Mouse (Mus musculus) stomach, postnatal 0 days (tissue): ENCODE results near the gene BC034090. TPM values are rescaled to one million over a fixed set of nuclear protein-coding genes. Genes with fewer than 3 reads are reported as not detected.
A peak's percentile ranks its signal among the peaks of the same experiment; 100 is the strongest.

Experiments
- ATAC-seq: fragments of 200-750 bp; cut with Nextera tagmentation; 2 replicates; pipeline ENCODE4 v1.8.0; 2017; ENCODE audit not compliant: low FRiP score, low TSS enrichment
- DNase-seq: peaks from one replicate; pipeline ENCODE4 v3.0.0-alpha.2; 2016; ENCODE audit warnings: low spot score
- H3K27ac ChIP-seq: fragments of 300-500 bp; sonication (generic); replicated peaks from 2 replicates; pipeline ENCODE4 v1.5.1; 2014; ENCODE audit warnings: mild to moderate bottlenecking, control low read depth
- H3K27me3 ChIP-seq: fragments of 300-500 bp; sonication (generic); 2 replicates; pipeline ENCODE4 v1.6.1; 2014; ENCODE audit warnings: low read length; ENCODE audit not compliant: control insufficient read depth, insufficient read depth
- H3K36me3 ChIP-seq: fragments of 300-500 bp; sonication (generic); 2 replicates; pipeline ENCODE4 v1.6.1; 2014; ENCODE audit warnings: low read length, mixed read lengths; ENCODE audit not compliant: control insufficient read depth, insufficient read depth
- H3K4me1 ChIP-seq: fragments of 300-500 bp; sonication (generic); replicated peaks from 2 replicates; pipeline ENCODE4 v1.6.1; 2014; ENCODE audit warnings: antibody characterized with exemption; ENCODE audit not compliant: control insufficient read depth, insufficient read depth
- H3K4me2 ChIP-seq: fragments of 300-500 bp; sonication (generic); replicated peaks from 2 replicates; pipeline ENCODE4 v1.6.1; 2014; ENCODE audit warnings: low read depth, mild to moderate bottlenecking, control low read depth, moderate library complexity
- H3K4me3 ChIP-seq: fragments of 300-500 bp; sonication (generic); 2 replicates; pipeline ENCODE4 v1.5.1; 2014; ENCODE audit warnings: low read depth, low read length, control low read depth
- H3K9ac ChIP-seq: fragments of 300-500 bp; sonication (generic); 2 replicates; pipeline ENCODE4 v1.6.1; 2014; ENCODE audit warnings: mild to moderate bottlenecking, low read length, control low read depth, mixed read lengths
- H3K9me3 ChIP-seq: fragments of 300-500 bp; sonication (generic); 2 replicates; pipeline ENCODE4 v1.6.1; 2016; ENCODE audit warnings: low read length; ENCODE audit not compliant: control insufficient read depth
- CTCF ChIP-seq: IDR thresholded peaks from 2 replicates; pipeline ENCODE4 v1.5.1; 2016; ENCODE audit warnings: antibody characterized with exemption, low read depth, mild to moderate bottlenecking, moderate library complexity
- EP300 ChIP-seq: optimal IDR thresholded peaks from 2 replicates; pipeline ENCODE3; 2016; ENCODE audit warnings: antibody characterized with exemption
- WGBS: fragments of 180-500 bp; shearing (Covaris S2); extraction: QIAGEN DNeasy Blood & Tissue Kit; methylation state at CpG from one replicate; pipeline ENCODE4 v1.1.7; 2014; 5-methylcytosine and 5-hydroxymethylcytosine counted together
- polyA plus RNA-seq: library from polyadenylated mRNA; unstranded; fragments of >200 nt; fragmentation: Nextera tagmentation; extraction: Ambion mirVana; gene quantifications from 2 replicates; pipeline ENCODE4 v1.2.1, GENCODE M21; 2015

Gene BC034090
- polyA plus RNA-seq, 1 experiment from 2014 or later = 1.6 TPM

DNA sequence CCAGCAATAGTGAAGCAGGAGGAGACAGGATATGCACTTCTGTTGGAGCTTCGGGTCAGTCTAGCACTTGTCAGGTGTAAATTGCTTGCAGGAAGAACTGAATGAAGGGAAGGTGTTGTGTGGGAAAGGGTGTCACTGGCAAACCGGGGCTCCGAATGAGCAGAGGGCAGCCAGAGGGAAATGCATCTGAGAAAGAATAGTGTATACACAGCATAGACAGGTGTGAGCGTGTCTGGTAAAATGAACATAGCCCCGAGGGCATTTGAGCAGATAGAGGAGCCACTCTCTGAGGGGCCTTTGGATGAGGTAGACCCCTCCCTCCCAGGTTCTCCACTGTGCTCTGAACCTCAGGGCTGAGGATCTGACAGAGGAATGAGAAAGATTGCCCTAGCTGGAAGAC is 3.8 kb upstream of the BC034090 start:
- ATAC-seq (no peak), DNase-seq (no peak)
- Histone ChIP-seq H3K4me3 (no peak overlapping the region), H3K4me2 (no peak overlapping the region), H3K9me3 (no peaks in the 10 kb centered on the region), H3K4me1 (no peaks in the 10 kb centered on the region), H3K27me3 (no peaks in the 10 kb centered on the region), H3K36me3 (no peaks in the 10 kb centered on the region), H3K27ac (no peak overlapping the region), H3K9ac (no peak overlapping the region)
- TF ChIP-seq EP300 = no peak
- no peak for TF ChIP-seq CTCF
- 36% methylated on average over 5 of the region's 5 CpGs for WGBS

DNA sequence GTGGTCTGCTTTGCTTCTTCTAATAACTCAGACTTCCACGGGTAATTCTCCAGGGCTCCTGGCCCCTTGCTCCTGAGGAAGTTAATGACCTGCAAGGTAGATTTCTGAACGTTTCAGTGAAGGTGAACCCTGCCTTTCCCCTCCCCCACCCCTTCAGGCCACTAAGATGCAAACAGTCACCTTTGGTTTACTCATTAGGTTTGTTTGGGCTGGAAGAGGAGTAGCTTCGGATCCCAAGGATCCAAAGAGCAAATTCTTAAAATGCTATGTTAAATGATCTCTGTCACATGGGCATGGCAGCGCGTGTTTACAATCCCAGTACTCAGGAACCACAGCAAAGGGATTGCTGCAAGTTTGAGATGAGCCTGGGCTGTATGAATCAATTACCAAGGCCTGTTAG is 3.2 kb upstream of the BC034090 start:
- Histone ChIP-seq H3K36me3 (no peaks in the 10 kb centered on the region), H3K4me2 (no peak overlapping the region), H3K27me3 (no peaks in the 10 kb centered on the region), H3K4me1 (no peaks in the 10 kb centered on the region), H3K27ac (no peak overlapping the region), H3K4me3 (no peak overlapping the region), H3K9me3 (no peaks in the 10 kb centered on the region), H3K9ac (no peak overlapping the region)
- WGBS = 28% methylated on average over 5 of the region's 5 CpGs
- TF ChIP-seq CTCF = no peak
- TF ChIP-seq EP300 = no peak
- ATAC-seq = no peak
- no peak for DNase-seq

DNA sequence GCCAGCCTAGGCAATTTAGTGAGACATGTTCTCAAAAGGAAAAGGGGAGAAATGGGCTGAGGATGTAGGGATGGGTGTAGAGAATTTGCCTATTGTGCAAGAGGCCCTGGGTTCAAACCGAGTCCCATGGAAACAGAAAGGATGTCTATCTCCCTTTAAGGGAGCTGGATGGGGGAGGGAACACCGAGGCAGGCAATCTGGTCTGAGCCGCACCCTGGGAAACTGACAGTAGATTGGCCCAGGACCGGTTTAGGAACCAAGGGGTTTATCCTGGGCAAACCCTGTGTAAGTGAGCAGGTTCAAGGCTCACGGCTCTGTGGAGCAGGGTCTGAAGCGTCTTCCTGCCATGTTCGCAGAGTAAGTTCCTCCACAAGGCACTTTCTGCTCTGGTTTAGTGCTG is 1.3 kb upstream of the BC034090 start:
- no peak for TF ChIP-seq CTCF
- no peak for TF ChIP-seq EP300
- H3K36me3 ChIP-seq = no peaks in the 10 kb centered on the region
- H3K27me3 ChIP-seq = no peaks in the 10 kb centered on the region
- H3K4me1 ChIP-seq = no peaks in the 10 kb centered on the region
- no peak for DNase-seq
- H3K4me2 ChIP-seq = peak overlapping the region; percentile 71; the same call in 1 of the 2 replicates
- 74% methylated on average over 7 of the region's 7 CpGs for WGBS
- no peak overlapping the region for H3K9ac ChIP-seq
- H3K4me3 ChIP-seq = peak overlapping the region; percentile 56; the same call in 1 of the 2 replicates
- no peak for ATAC-seq
- H3K9me3 ChIP-seq = no peaks in the 10 kb centered on the region
- H3K27ac ChIP-seq = no peak overlapping the region

GRCm38 (mm10) chr1:155244771-155245211 is 547 bp upstream of the BC034090 start:
- H3K4me1 ChIP-seq = no peaks in the 10 kb centered on the region
- ATAC-seq = no peak
- 11% methylated on average over 28 of the region's 29 CpGs for WGBS

GRCm38 (mm10) chr1:155242488-155242745 is 1.8 kb downstream of the BC034090 start:
- Histone ChIP-seq H3K9ac (no peak overlapping the region), H3K9me3 (no peaks in the 10 kb centered on the region), H3K36me3 (no peaks in the 10 kb centered on the region), H3K27ac (no peak overlapping the region), H3K4me2 (no peak overlapping the region), H3K4me1 (no peaks in the 10 kb centered on the region), H3K27me3 (no peaks in the 10 kb centered on the region), H3K4me3 (no peak overlapping the region)
- ATAC-seq = no peak
- no peak for TF ChIP-seq EP300
- no peak for TF ChIP-seq CTCF
- 64% methylated on average over 1 of the region's 1 CpGs for WGBS
- DNase-seq = no peak

More at GRCm38 (mm10) chr1:155244771-155245211, 547 bp upstream of the BC034090 start:
- H3K27me3 ChIP-seq = no peaks in the 10 kb centered on the region
- TF ChIP-seq CTCF (no peak), EP300 (no peak)
- peak overlapping the region; percentile 56 for H3K4me3 ChIP-seq
- no peaks in the 10 kb centered on the region for H3K36me3 ChIP-seq
- peak overlapping the region; percentile 71 for H3K4me2 ChIP-seq
- H3K9me3 ChIP-seq = no peaks in the 10 kb centered on the region
- DNase-seq = no peak
- peak overlapping the region; percentile 86 for H3K9ac ChIP-seq
- peak overlapping the region; percentile 87 for H3K27ac ChIP-seq

- Histone ChIP-seq H3K4me2 (no peak overlapping the region), H3K36me3 (no peaks in the 10 kb centered on the region), H3K9ac (no peak overlapping the region), H3K9me3 (no peaks in the 10 kb centered on the region), H3K4me3 (no peak overlapping the region), H3K4me1 (no peaks in the 10 kb centered on the region), H3K27me3 (no peaks in the 10 kb centered on the region), H3K27ac (no peak overlapping the region)
- ATAC-seq (no peak), DNase-seq (no peak)
- 82% methylated on average over 12 of the region's 12 CpGs for WGBS
- TF ChIP-seq EP300 (no peak), CTCF (no peak)
Measured at GRCm38 (mm10) chr1:155241701-155242487, 2.4 kb downstream of the BC034090 start.
